Mouse (Mus musculus): ENCODE measurements at regions not wholly inside any gene's neighbourhood (a gene's known extent, or its start where the extent isn't known, plus 50 kb on each side); places are given as distances from the start of the nearest gene placed in this dataset.

DNA sequence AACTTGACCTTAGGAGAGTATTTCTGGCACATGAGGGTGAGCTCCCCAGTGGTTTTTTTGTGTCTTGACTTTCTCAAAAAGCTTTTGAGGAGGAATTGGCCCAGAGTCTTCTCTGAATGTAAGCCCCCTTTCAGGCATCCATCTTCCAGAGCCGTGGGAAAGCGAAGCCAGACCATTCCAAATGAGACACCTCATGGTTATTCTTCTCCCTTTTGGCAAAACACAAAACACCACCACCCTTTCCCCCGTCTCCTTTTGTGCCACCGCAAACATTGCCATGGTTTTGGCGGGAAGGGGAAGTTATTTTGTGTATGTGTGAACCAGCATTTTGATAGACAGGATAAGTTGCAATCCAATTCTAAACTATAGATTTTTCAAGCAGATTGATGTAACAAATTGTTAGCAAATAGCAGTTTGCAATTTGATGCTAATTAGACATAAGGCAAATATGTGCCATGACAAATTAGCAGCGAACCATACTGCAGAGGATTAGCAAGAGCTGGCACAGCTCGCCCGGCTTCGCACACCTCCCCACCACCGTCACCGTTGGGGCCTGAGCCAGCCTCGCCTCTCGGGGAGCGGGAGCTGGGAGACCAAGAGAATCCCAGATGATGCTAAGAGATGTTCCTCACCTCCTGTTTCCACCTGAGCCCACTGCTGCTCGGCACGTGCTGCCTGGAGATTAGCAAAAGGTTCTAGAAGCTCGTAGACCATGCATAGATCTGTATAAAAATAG, 404.9 kb upstream of the Zfp507 start:
- TF ChIP-seq CTCF (IDR thresholded peaks at IDR 0.05; ENCODE audit: borderline replicate concordance, insufficient read depth, low read depth, low read length) (no peak), POLR2A (IDR thresholded peaks at IDR 0.05; ENCODE audit: borderline replicate concordance, insufficient read depth, low read length) (no peak)
